Mouse (Mus musculus): Measurements from ENCODE around the gene Nckap5l. TPM values are rescaled to one million over a fixed set of nuclear protein-coding genes. Genes with fewer than 3 reads are reported as not detected.

Nckap5l gene
- polyA plus RNA-seq, 1 experiment: 14.4 TPM

Other genes starting within 250 kb of the Nckap5l start
- 166 and 196 TPM in 2 replicates for gene Kcnh3, start 232.9 kb downstream of the Nckap5l start, polyA plus RNA-seq (2012; rRNA removed)
- 121 and 122 TPM in 2 replicates for gene Mcrs1, start 205.8 kb downstream of the Nckap5l start, polyA plus RNA-seq (2012; rRNA removed)
- gene Prpf40b, start 162.7 kb downstream of the Nckap5l start, polyA plus RNA-seq (2012; rRNA removed): 163 and 182 TPM in 2 replicates
- gene Fam186b, start 161.9 kb downstream of the Nckap5l start, polyA plus RNA-seq (2012; rRNA removed): 1.5 and 1.7 TPM in 2 replicates
- gene Fmnl3, start 87.3 kb downstream of the Nckap5l start, polyA plus RNA-seq (2012; rRNA removed): 18.5 and 19.9 TPM in 2 replicates
- 365 and 368 TPM in 2 replicates for gene Tmbim6, start 64.9 kb downstream of the Nckap5l start, polyA plus RNA-seq (2012; rRNA removed)
- gene Bcdin3d, start 17.0 kb upstream of the Nckap5l start, polyA plus RNA-seq (2012; rRNA removed): 5.7 and 6.8 TPM in 2 replicates
- gene Faim2, start 70.4 kb upstream of the Nckap5l start, polyA plus RNA-seq (2012; rRNA removed): 161 and 168 TPM in 2 replicates
- gene Aqp2, start 121.3 kb upstream of the Nckap5l start, polyA plus RNA-seq (2012; rRNA removed): 0.08 and 0.20 TPM in 2 replicates
- gene Aqp5, start 133.0 kb upstream of the Nckap5l start, polyA plus RNA-seq (2012; rRNA removed): 1.2 and 1.5 TPM in 2 replicates
- gene Aqp6, start 143.7 kb upstream of the Nckap5l start, polyA plus RNA-seq (2012; rRNA removed): 0.56 and 0.84 TPM in 2 replicates
- 11.8 and 13.8 TPM in 2 replicates for gene Racgap1, start 193.9 kb upstream of the Nckap5l start, polyA plus RNA-seq (2012; rRNA removed)
- 78.1 and 80.7 TPM in 2 replicates for gene Asic1, start 212.6 kb upstream of the Nckap5l start, polyA plus RNA-seq (2012; rRNA removed)
- 189 and 197 TPM in 2 replicates for gene Smarcd1, start 244.4 kb upstream of the Nckap5l start, polyA plus RNA-seq (2012; rRNA removed)
- gene Gm17349, start 247.7 kb upstream of the Nckap5l start, polyA plus RNA-seq (2012; rRNA removed): 1.00 TPM in 1 of 2 replicates, not detected in the other

All from frontal cortex, adult 2 months (tissue).